Mouse (Mus musculus) intestine, postnatal 0 days (tissue): ENCODE measurements around the gene Pds5a. TPM values are rescaled to one million over a fixed set of nuclear protein-coding genes. Genes with fewer than 3 reads are reported as not detected.
A peak's percentile ranks its signal among the peaks of the same experiment; 100 is the strongest.

ENCODE experiments used
- ATAC-seq: fragments of 200-750 bp; cut with Nextera tagmentation; 2 replicates; pipeline ENCODE4 v1.8.0; 2017; ENCODE audit warnings: mild to moderate bottlenecking, moderate TSS enrichment, moderate library complexity
- H3K27ac ChIP-seq: fragments of 300-500 bp; sonication (generic); 2 replicates; pipeline ENCODE4 v1.5.1; 2014; ENCODE audit warnings: mild to moderate bottlenecking, low read depth, low read length, moderate library complexity
- H3K27me3 ChIP-seq: fragments of 300-500 bp; sonication (generic); replicated peaks from 2 replicates; pipeline ENCODE4 v1.6.1; 2014; ENCODE audit warnings: low read length, mixed read lengths; ENCODE audit not compliant: control insufficient read depth, insufficient read depth
- H3K36me3 ChIP-seq: fragments of 300-500 bp; sonication (generic); 2 replicates; pipeline ENCODE4 v1.6.1; 2014; ENCODE audit warnings: mild to moderate bottlenecking, moderate library complexity; ENCODE audit not compliant: control insufficient read depth, insufficient read depth
- H3K4me1 ChIP-seq: fragments of 300-500 bp; sonication (generic); replicated peaks from 2 replicates; pipeline ENCODE4 v1.6.1; 2014; ENCODE audit warnings: antibody characterized with exemption, low read length, mixed read lengths; ENCODE audit not compliant: control insufficient read depth, insufficient read depth
- H3K4me2 ChIP-seq: fragments of 300-500 bp; sonication (generic); replicated peaks from 2 replicates; pipeline ENCODE4 v1.6.1; 2014; ENCODE audit warnings: low read depth, mild to moderate bottlenecking, moderate library complexity
- H3K4me3 ChIP-seq: fragments of 300-500 bp; sonication (generic); 2 replicates; pipeline ENCODE4 v1.5.1; 2014; ENCODE audit warnings: low read depth, low read length
- H3K9ac ChIP-seq: fragments of 300-500 bp; sonication (generic); 2 replicates; pipeline ENCODE4 v1.6.1; 2014; ENCODE audit warnings: mild to moderate bottlenecking, low read depth, low read length
- H3K9me3 ChIP-seq: fragments of 300-500 bp; sonication (generic); 2 replicates; pipeline ENCODE4 v1.6.1; 2016; ENCODE audit warnings: mixed run types; ENCODE audit not compliant: control insufficient read depth
- CTCF ChIP-seq: sonication (generic); IDR thresholded peaks from 2 replicates; pipeline ENCODE4 v1.5.1; 2016; ENCODE audit warnings: low read depth, mild to moderate bottlenecking, control low read depth, antibody characterized with exemption, moderate library complexity
- WGBS: fragments of 180-500 bp; shearing (Covaris S2); extraction: QIAGEN DNeasy Blood & Tissue Kit; methylation state at CpG from one replicate; pipeline ENCODE4 v1.1.7; 2014; 5-methylcytosine and 5-hydroxymethylcytosine counted together
- polyA plus RNA-seq: library from polyadenylated mRNA; unstranded; fragments of >200 nt; fragmentation: Nextera tagmentation; extraction: Ambion mirVana; gene quantifications from 2 replicates; pipeline ENCODE4 v1.2.1, GENCODE M21; 2015

The Pds5a gene
- 21.1 and 26.3 TPM in 2 replicates for polyA plus RNA-seq

DNA sequence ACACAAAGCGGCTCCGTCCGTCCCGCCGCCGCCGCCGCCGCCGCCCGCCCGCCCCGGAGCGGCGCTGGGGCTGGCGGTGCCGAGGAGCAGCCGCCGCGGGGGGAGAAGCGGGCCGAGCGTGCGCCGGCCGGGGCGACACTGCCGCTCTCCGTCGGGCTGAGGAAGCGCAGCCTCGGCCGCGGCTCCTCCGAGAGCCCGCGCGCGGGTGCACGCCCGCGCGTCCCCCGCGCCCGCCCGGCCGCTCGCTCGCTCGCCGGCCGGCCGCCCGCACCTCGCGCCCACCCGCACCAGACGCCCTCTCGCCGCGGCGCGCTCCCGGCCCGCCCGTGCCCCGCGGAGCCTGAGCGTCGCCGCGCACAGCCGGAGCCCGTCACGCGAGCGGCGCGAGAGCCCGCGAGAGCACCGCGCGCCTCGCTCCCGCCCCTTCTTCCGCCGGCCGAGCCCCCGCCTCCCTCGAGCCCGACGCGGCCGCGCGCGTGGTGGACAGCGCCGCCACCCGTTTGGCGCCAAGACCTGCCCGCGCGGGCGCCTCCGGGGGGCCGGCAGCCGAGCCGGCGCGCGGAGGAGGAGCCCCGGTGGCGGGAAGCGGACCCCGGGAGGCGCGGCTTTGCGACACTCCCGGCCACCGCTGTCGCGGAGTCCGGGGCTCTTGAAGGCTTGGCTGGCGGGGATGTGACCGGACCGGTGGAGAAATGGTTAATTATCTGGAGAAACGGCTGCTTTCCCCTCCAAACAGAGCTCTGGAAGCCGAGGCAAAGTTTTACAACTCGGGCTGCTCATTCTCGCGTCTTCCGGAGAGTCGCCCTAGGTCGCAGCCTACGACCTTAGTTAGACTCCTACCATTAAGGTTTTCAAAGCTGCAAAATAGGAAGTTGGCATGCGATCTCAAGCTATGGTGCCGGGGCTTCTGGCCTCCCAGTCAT is at the start of gene Pds5a:
Gene Pds5a, minus strand, starts transcription at position 438 of the 923 bp plus-strand sequence.
- ATAC-seq, result peak; percentile 91
- no peaks in the 10 kb centered on the region for H3K27me3 ChIP-seq
- peak within 1 kb of the TSS; percentile 98 for H3K4me3 ChIP-seq
- no peaks in the 10 kb centered on the region for H3K9me3 ChIP-seq
- H3K9ac ChIP-seq, result peak within 1 kb of the TSS; percentile 96
- H3K4me2 ChIP-seq, result peak within 1 kb of the TSS; percentile 84
- no peaks in the 10 kb centered on the region for H3K36me3 ChIP-seq
- peak within 1 kb of the TSS; percentile 97 for H3K27ac ChIP-seq
- under 1% methylated on average over 78 of the region's 140 CpGs for WGBS
- peak; percentile 56 for TF ChIP-seq CTCF
- 0 out of 2 replicates have a peak, but pooled peaks cover 3% of the 10 kb centered on the region for H3K4me1 ChIP-seq

DNA sequence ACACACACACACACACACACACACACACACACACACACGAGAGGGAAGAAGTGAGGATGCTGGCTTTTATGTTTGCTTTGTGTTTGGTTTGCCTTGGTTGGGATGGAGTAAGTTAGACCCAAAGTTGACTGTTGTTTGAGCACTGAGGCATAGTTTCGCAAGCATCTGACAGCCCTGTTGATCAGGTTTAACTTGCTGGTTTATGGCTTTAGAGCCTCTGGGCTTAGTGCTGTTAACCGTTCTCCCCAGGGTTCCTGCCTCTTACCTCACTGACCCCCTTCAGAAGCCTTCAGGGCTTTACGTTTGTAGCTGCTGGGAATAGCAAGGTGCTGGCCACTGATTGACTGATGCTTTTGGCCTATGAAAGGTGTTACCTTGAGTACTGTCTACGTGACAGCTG is 48.8 kb upstream of the Pds5a start:
- no peaks in the 10 kb centered on the region for H3K27me3 ChIP-seq
- no peaks in the 10 kb centered on the region for H3K9me3 ChIP-seq
- no peak overlapping the region for H3K9ac ChIP-seq
- 47% methylated on average over 5 of the region's 5 CpGs for WGBS
- no peaks in the 10 kb centered on the region for H3K4me1 ChIP-seq
- H3K36me3 ChIP-seq, result no peaks in the 10 kb centered on the region
- no peak overlapping the region for H3K4me2 ChIP-seq
- no peak overlapping the region for H3K4me3 ChIP-seq
- ATAC-seq, result peak; percentile 57
- no peak overlapping the region for H3K27ac ChIP-seq
- TF ChIP-seq CTCF, result no peak

DNA sequence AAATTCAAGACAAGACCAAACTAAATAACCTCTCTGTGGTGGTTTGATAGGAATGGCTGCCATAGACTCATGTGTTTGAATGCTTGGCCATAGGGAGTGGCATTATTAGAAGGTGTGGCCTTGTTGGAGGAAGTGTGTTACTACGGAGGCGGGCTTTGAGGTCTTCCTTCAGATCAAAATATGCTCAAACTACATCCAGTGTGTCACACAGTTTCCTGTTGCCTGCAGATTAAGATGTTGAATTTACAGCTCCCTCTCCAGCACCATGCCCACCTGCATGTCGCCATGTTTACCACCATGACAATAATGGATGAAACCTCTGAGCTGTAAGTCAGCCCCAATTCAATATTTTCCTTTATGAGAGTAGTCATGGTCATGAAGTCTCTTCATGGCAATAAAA is 41.3 kb upstream of the Pds5a start:
- whole genome bisulfite sequencing, result 87% methylated on average over 3 of the region's 3 CpGs
- no peak for ATAC-seq

DNA sequence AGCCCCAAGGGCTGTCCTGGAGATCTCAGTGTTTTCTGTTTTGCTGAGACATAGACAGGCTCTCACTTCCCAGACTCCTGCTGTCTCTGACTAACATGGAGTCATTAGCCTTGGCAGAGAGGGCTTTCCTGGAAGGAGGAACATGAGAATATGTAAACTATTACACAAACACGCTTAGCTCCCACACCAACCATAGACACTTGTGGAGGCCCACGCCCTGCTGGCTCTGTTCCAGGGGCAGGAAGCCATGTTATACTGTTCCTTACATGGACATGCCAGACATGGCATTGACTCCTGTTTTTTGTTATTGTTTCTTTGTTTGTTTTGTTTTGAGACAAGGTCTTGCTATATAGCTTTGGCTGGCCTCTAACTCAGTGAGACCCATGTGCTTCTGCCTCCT is 37.5 kb upstream of the Pds5a start:
- no peak for ATAC-seq

More for the DNA sequence above, 41.3 kb upstream of the Pds5a start:
- Histone ChIP-seq H3K27me3 (no peaks in the 10 kb centered on the region), H3K27ac (no peak overlapping the region), H3K36me3 (no peaks in the 10 kb centered on the region), H3K4me1 (no peaks in the 10 kb centered on the region), H3K4me3 (no peak overlapping the region), H3K9me3 (no peaks in the 10 kb centered on the region), H3K9ac (no peak overlapping the region), H3K4me2 (no peak overlapping the region)
- TF ChIP-seq CTCF, result no peak

DNA sequence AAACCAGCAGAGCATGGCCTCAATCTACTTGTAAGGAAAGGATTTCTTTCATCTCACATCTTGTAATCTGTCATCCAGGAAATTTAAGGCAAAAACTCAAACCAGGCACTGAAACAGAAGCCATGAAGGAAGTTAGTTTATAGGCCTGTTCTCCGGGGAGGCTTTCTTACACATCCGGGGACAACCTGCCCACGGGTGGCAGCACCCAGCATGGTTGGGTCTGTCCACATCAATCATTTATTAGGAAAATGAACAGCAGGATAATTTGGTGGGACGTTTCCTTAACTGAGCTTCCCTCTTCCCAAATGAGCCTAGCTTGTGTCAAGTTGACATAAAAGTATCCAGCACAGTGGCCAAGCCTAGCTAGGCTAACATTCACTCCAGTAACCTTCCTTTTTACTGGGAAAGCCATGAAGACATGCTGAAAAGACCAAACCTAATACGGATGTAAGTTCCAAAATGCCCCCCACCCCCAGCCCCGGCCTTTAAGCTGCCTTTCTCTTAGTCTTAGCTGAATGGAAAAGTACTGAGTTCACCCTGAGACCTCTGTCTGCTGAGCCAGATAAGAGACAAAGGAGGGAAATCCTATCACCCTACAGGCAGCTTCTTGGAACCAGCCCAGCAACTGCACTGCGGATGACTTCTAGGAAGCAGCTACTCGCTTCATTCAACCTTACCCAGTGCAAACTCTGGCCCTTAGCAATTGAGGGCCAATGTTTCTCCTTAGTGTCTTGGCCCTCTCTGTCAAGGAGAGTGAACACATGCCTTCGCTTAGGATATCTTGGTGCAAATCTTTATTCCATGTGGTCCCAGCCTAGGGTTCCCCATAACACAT is 33.3 kb upstream of the Pds5a start:
- ATAC-seq, result no peak
- H3K27ac ChIP-seq, result no peak overlapping the region
- WGBS, result 58% methylated on average over 9 of the region's 9 CpGs

More for the DNA sequence above, 37.5 kb upstream of the Pds5a start:
- WGBS, result 54% methylated on average over 2 of the region's 2 CpGs
- no peak overlapping the region for H3K4me2 ChIP-seq
- TF ChIP-seq CTCF, result no peak
- no peak overlapping the region for H3K4me3 ChIP-seq
- no peak overlapping the region for H3K9ac ChIP-seq
- no peaks in the 10 kb centered on the region for H3K36me3 ChIP-seq
- no peak overlapping the region for H3K27ac ChIP-seq
- H3K4me1 ChIP-seq, result no peaks in the 10 kb centered on the region
- no peaks in the 10 kb centered on the region for H3K27me3 ChIP-seq
- H3K9me3 ChIP-seq, result no peaks in the 10 kb centered on the region

More for the DNA sequence above, 33.3 kb upstream of the Pds5a start:
- Histone ChIP-seq H3K27me3 (no peaks in the 10 kb centered on the region), H3K4me3 (no peak overlapping the region), H3K4me2 (no peak overlapping the region), H3K36me3 (no peaks in the 10 kb centered on the region), H3K4me1 (no peaks in the 10 kb centered on the region), H3K9ac (no peak overlapping the region), H3K9me3 (no peaks in the 10 kb centered on the region)
- TF ChIP-seq CTCF, result no peak
